Mouse (Mus musculus) stomach, postnatal 0 days (tissue): ENCODE data around the gene Pitpnm3. TPM values are rescaled to one million over a fixed set of nuclear protein-coding genes. Genes with fewer than 3 reads are reported as not detected.

Experiments used
- ATAC-seq: fragments of 200-750 bp; cut with Nextera tagmentation; 2 replicates; pipeline ENCODE4 v1.8.0; 2017; ENCODE audit not compliant: low FRiP score, low TSS enrichment
- DNase-seq: peaks from one replicate; pipeline ENCODE4 v3.0.0-alpha.2; 2016; ENCODE audit warnings: low spot score
- H3K27ac ChIP-seq: fragments of 300-500 bp; sonication (generic); replicated peaks from 2 replicates; pipeline ENCODE4 v1.5.1; 2014; ENCODE audit warnings: mild to moderate bottlenecking, control low read depth
- H3K27me3 ChIP-seq: fragments of 300-500 bp; sonication (generic); 2 replicates; pipeline ENCODE4 v1.6.1; 2014; ENCODE audit warnings: low read length; ENCODE audit not compliant: control insufficient read depth, insufficient read depth
- H3K36me3 ChIP-seq: fragments of 300-500 bp; sonication (generic); 2 replicates; pipeline ENCODE4 v1.6.1; 2014; ENCODE audit warnings: low read length, mixed read lengths; ENCODE audit not compliant: control insufficient read depth, insufficient read depth
- H3K4me1 ChIP-seq: fragments of 300-500 bp; sonication (generic); replicated peaks from 2 replicates; pipeline ENCODE4 v1.6.1; 2014; ENCODE audit warnings: antibody characterized with exemption; ENCODE audit not compliant: control insufficient read depth, insufficient read depth
- H3K4me2 ChIP-seq: fragments of 300-500 bp; sonication (generic); replicated peaks from 2 replicates; pipeline ENCODE4 v1.6.1; 2014; ENCODE audit warnings: low read depth, mild to moderate bottlenecking, control low read depth, moderate library complexity
- H3K4me3 ChIP-seq: fragments of 300-500 bp; sonication (generic); 2 replicates; pipeline ENCODE4 v1.5.1; 2014; ENCODE audit warnings: low read depth, low read length, control low read depth
- H3K9ac ChIP-seq: fragments of 300-500 bp; sonication (generic); 2 replicates; pipeline ENCODE4 v1.6.1; 2014; ENCODE audit warnings: mild to moderate bottlenecking, low read length, control low read depth, mixed read lengths
- H3K9me3 ChIP-seq: fragments of 300-500 bp; sonication (generic); 2 replicates; pipeline ENCODE4 v1.6.1; 2016; ENCODE audit warnings: low read length; ENCODE audit not compliant: control insufficient read depth
- CTCF ChIP-seq: IDR thresholded peaks from 2 replicates; pipeline ENCODE4 v1.5.1; 2016; ENCODE audit warnings: antibody characterized with exemption, low read depth, mild to moderate bottlenecking, moderate library complexity
- EP300 ChIP-seq: optimal IDR thresholded peaks from 2 replicates; pipeline ENCODE3; 2016; ENCODE audit warnings: antibody characterized with exemption
- WGBS: fragments of 180-500 bp; shearing (Covaris S2); extraction: QIAGEN DNeasy Blood & Tissue Kit; methylation state at CpG from one replicate; pipeline ENCODE4 v1.1.7; 2014; 5-methylcytosine and 5-hydroxymethylcytosine counted together
- polyA plus RNA-seq: library from polyadenylated mRNA; unstranded; fragments of >200 nt; fragmentation: Nextera tagmentation; extraction: Ambion mirVana; gene quantifications from 2 replicates; pipeline ENCODE4 v1.2.1, GENCODE M21; 2015

Pitpnm3 gene
- polyA plus RNA-seq, 1 experiment from 2014 or later = 1.2 TPM

DNA sequence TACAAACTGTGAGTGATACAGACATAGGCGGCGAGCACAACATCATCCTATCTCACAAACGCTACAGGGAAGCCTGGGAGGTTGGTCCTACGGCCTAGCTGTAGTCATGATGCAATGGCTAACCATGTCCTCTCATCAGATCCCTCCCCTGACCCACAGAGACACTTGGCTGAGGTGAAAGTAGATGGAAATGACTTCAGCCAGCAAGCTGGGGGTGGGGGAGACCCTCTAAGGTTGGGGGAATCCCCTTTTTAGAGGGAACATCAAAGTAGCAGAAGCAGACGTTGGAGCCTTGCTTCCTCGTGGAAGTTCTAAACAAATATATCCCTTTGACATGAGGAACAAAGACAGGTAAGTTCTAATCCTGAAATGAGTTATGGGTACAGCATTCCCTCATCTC, 71.2 kb downstream of the Pitpnm3 start:
- ATAC-seq (no peak), DNase-seq (no peak)
- H3K4me1 ChIP-seq = no peaks in the 10 kb centered on the region
- H3K27ac ChIP-seq = no peak overlapping the region
- no peak overlapping the region for H3K9ac ChIP-seq
- no peak overlapping the region for H3K4me3 ChIP-seq
- WGBS = 77% methylated on average over 6 of the region's 6 CpGs
- H3K9me3 ChIP-seq = no peaks in the 10 kb centered on the region
- no peak overlapping the region for H3K4me2 ChIP-seq
- no peaks in the 10 kb centered on the region for H3K36me3 ChIP-seq
- TF ChIP-seq CTCF = no peak
- no peak for TF ChIP-seq EP300
- no peaks in the 10 kb centered on the region for H3K27me3 ChIP-seq

GRCm38 (mm10) chr11:72061093-72061620, 74.4 kb downstream of the Pitpnm3 start:
- DNase-seq (no peak), ATAC-seq (no peak)
- no peaks in the 10 kb centered on the region for H3K27me3 ChIP-seq
- no peak overlapping the region for H3K4me3 ChIP-seq
- H3K27ac ChIP-seq = no peak overlapping the region
- H3K9ac ChIP-seq = no peak overlapping the region
- TF ChIP-seq EP300 (no peak), CTCF (no peak)
- WGBS = 69% methylated on average over 13 of the region's 13 CpGs
- no peaks in the 10 kb centered on the region for H3K36me3 ChIP-seq
- H3K9me3 ChIP-seq = no peaks in the 10 kb centered on the region
- H3K4me2 ChIP-seq = no peak overlapping the region
- H3K4me1 ChIP-seq = no peaks in the 10 kb centered on the region

- Histone ChIP-seq H3K36me3 (no peaks in the 10 kb centered on the region), H3K27me3 (no peaks in the 10 kb centered on the region), H3K4me1 (no peaks in the 10 kb centered on the region), H3K27ac (no peak overlapping the region), H3K9me3 (no peaks in the 10 kb centered on the region), H3K4me2 (no peak overlapping the region), H3K9ac (no peak overlapping the region), H3K4me3 (no peak overlapping the region)
- TF ChIP-seq CTCF (no peak), EP300 (no peak)
- DNase-seq (no peak), ATAC-seq (no peak)
- WGBS = 79% methylated on average over 9 of the region's 9 CpGs
Measured at GRCm38 (mm10) chr11:72060416-72060815, 75.2 kb downstream of the Pitpnm3 start.

DNA sequence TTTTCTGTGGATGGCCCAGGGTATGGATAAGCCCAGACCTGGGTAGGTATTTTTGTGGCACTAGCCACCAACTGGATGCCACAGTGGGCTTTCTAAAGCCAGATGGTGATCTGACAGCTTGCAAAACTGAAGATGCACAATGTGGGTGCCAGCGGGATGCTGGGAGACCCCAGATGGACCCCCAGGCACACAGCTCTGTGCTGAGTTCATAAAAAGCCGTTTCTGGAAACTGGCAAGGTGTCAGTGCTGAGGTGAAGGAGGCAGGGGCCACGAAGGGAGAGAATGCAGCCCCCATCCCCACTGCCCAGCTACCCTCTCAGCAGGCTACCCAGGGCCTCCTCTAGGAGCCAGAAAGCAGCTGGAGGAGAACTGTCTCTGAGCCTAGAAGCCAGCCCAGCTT, 78.4 kb downstream of the Pitpnm3 start:
- 64% methylated on average over 3 of the region's 3 CpGs for WGBS
- Histone ChIP-seq H3K4me1 (no peaks in the 10 kb centered on the region), H3K4me2 (no peak overlapping the region), H3K4me3 (no peak overlapping the region), H3K36me3 (no peaks in the 10 kb centered on the region), H3K9me3 (no peaks in the 10 kb centered on the region), H3K27ac (no peak overlapping the region), H3K27me3 (no peaks in the 10 kb centered on the region), H3K9ac (no peak overlapping the region)
- no peak for TF ChIP-seq CTCF
- no peak for TF ChIP-seq EP300
- DNase-seq (no peak), ATAC-seq (no peak)

DNA sequence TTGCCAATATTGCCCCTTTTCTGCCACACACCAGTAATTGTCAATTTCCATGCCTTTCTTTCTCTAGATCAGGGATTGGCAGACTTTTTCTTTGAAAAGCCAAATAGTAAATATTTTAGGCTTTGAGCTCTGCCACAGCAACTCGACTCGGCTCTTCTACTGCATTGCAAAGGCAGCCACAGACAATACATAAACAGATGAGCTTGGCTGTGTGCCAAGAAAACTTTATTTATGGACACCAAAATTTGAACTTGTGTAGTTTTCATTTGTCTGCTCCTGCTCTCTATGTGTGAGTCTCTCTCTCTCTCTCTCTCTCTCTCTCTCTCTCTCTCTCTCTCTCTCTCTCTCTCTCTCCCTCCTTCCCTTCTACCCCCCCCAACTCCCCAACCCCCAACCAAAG, 80.4 kb downstream of the Pitpnm3 start:
- DNase-seq (no peak), ATAC-seq (no peak)
- Histone ChIP-seq H3K4me2 (no peak overlapping the region), H3K27ac (no peak overlapping the region), H3K36me3 (no peaks in the 10 kb centered on the region), H3K4me1 (peaks cover 5% of the 10 kb centered on the region; the same call in 1 of the 2 replicates), H3K9me3 (no peaks in the 10 kb centered on the region), H3K9ac (no peak overlapping the region), H3K4me3 (no peak overlapping the region), H3K27me3 (no peaks in the 10 kb centered on the region)
- TF ChIP-seq CTCF (no peak), EP300 (no peak)
- WGBS = 9% methylated on average over 2 of the region's 2 CpGs

GRCm38 (mm10) chr11:72052636-72053035, 82.9 kb downstream of the Pitpnm3 start:
- ATAC-seq = peak; percentile 36; the same call in 1 of the 2 replicates
- WGBS = 11% methylated on average over 5 of the region's 5 CpGs

More at GRCm38 (mm10) chr11:72052636-72053035, 82.9 kb downstream of the Pitpnm3 start:
- TF ChIP-seq CTCF = peak; percentile 88
- TF ChIP-seq EP300 = no peak
- Histone ChIP-seq H3K9ac (no peak overlapping the region), H3K27me3 (no peaks in the 10 kb centered on the region), H3K4me3 (no peak overlapping the region), H3K9me3 (no peaks in the 10 kb centered on the region), H3K4me1 (peaks cover 5% of the 10 kb centered on the region; the same call in 1 of the 2 replicates), H3K27ac (no peak overlapping the region), H3K36me3 (no peaks in the 10 kb centered on the region), H3K4me2 (no peak overlapping the region)
- DNase-seq = peak; percentile 69
